Mouse (Mus musculus) testis, adult 2 months (tissue): ENCODE measurements around the gene Hist1h2ag. TPM values are rescaled to one million over a fixed set of nuclear protein-coding genes. Genes with fewer than 3 reads are reported as not detected.
A peak's percentile ranks its signal among the peaks of the same experiment; 100 is the strongest.
"Not testable (repeated sequence)": the region's sequence is repeated elsewhere in the genome, so short reads cannot be mapped to it uniquely, and the experiment has no call there.

Experiments
- H3K27ac ChIP-seq: fragments of 200-500 bp; 2 replicates; pipeline ENCODE4 v1.5.1; 2012; ENCODE audit warnings: low read depth, low read length; ENCODE audit not compliant: control insufficient read depth, insufficient read depth
- H3K27me3 ChIP-seq: fragments of 200-500 bp; 2 replicates; pipeline ENCODE4 v1.6.1; 2012; ENCODE audit warnings: mild to moderate bottlenecking, low read length, moderate library complexity; ENCODE audit not compliant: control insufficient read depth, insufficient read depth
- H3K36me3 ChIP-seq: fragments of 200-500 bp; 2 replicates; pipeline ENCODE4 v1.6.1; 2012; ENCODE audit warnings: mild to moderate bottlenecking, low read length; ENCODE audit not compliant: control insufficient read depth, insufficient read depth
- H3K4me1 ChIP-seq: fragments of 200-500 bp; 2 replicates; pipeline ENCODE4 v1.6.1; 2012; ENCODE audit warnings: low read length; ENCODE audit not compliant: control insufficient read depth, insufficient read depth
- H3K4me3 ChIP-seq: fragments of 200-500 bp; 2 replicates; pipeline ENCODE4 v1.5.1; 2012; ENCODE audit warnings: low read depth, mild to moderate bottlenecking, low read length, moderate library complexity, mixed read lengths; ENCODE audit not compliant: control insufficient read depth
- CTCF ChIP-seq: fragments of 200-500 bp; IDR thresholded peaks from 2 replicates; pipeline ENCODE4 v1.5.1; 2012; ENCODE audit warnings: low read depth, mild to moderate bottlenecking, inconsistent platforms, low read length, moderate library complexity; ENCODE audit not compliant: control insufficient read depth, insufficient read depth, insufficient replicate concordance
- POLR2A ChIP-seq: fragments of 200-500 bp; IDR thresholded peaks from 2 replicates; pipeline ENCODE4 v1.6.1; 2012; ENCODE audit warnings: low read depth, mild to moderate bottlenecking, inconsistent platforms, low read length, moderate library complexity; ENCODE audit not compliant: control insufficient read depth
- polyA plus RNA-seq: library from polyadenylated mRNA; depleted of rRNA; stranded (reverse); fragments of >200 nt; gene quantifications from 2 replicates; pipeline ENCODE4 v1.2.3, GENCODE M21; 2012

The Hist1h2ag gene
- polyA plus RNA-seq, 1 experiment, result 4.8 TPM

DNA sequence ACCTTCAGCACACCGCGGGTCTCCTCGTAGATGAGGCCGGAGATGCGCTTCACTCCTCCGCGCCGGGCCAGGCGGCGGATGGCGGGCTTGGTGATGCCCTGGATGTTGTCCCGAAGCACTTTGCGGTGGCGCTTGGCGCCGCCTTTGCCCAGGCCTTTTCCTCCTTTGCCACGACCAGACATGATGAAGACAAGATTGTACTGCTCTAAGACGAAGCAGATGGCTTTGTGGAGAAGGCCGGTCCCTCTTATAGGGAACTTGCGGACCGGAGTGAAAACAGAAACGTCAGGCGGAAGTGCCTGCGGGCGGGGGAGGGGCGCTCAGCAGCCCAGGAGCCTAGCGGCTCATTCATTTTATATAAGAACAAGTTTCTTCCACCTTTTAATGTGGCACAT lies 1.6 kb downstream of the Hist1h2ag start, which contains the start of gene Hist1h4i:
Hist1h4i (minus strand) TSS at position 221 of the 395 bp plus-strand sequence.
- Histone ChIP-seq H3K4me3 (peak within 1 kb of the TSS; percentile 77), H3K27ac (peak within 1 kb of the TSS; percentile 89)
- H3K36me3 ChIP-seq, H3K4me1 ChIP-seq, H3K27me3 ChIP-seq: not testable (repeated sequence)
- peak; percentile 83 for TF ChIP-seq POLR2A

DNA sequence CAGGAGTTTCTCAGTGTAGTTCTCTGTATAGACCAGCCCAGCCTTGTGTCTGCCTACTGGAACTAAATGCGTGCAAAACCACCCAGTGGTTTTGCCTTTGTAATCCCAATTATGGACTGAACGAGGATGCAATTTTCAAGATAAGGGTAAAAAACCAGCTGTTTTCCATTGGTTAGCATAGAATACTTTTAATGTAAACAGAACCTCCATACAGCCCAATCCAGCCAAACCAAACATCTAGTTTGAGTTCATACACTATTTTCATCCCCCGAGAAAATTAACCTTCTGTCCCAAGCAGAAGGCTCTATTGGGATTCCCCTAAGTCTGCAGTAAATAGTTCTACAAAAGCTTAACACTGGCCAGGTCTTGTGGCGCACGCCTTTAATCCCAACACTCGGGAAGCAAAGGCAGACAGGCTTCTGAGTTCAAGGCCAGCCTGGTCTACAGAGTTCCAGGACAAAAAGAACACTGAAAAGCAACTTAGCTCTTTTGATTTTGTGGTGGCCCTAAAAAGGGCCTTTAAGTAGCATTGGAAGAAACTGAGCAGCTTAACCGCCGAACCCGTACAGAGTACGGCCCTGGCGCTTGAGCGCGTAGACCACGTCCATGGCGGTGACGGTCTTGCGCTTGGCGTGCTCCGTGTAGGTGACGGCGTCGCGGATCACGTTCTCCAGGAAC lies 2.1 kb downstream of the Hist1h2ag start:
- Histone ChIP-seq H3K4me3 (peak overlapping the region; percentile 8), H3K27ac (peak overlapping the region; percentile 65), H3K36me3 (no peaks in the 10 kb centered on the region), H3K4me1 (peaks cover 4% of the 10 kb centered on the region), H3K27me3 (no peaks in the 10 kb centered on the region)
- no peak for TF ChIP-seq CTCF
- TF ChIP-seq POLR2A, result no peak

- H3K4me1 ChIP-seq, result peaks cover 4% of the 10 kb centered on the region
- H3K27ac ChIP-seq, result no peak overlapping the region
- H3K36me3 ChIP-seq, result no peaks in the 10 kb centered on the region
- TF ChIP-seq CTCF (no peak), POLR2A (no peak)
- no peaks in the 10 kb centered on the region for H3K27me3 ChIP-seq
- H3K4me3 ChIP-seq, result no peak overlapping the region
Observed at GRCm38 (mm10) chr13:22039951-22040463, 2.7 kb downstream of the Hist1h2ag start.

DNA sequence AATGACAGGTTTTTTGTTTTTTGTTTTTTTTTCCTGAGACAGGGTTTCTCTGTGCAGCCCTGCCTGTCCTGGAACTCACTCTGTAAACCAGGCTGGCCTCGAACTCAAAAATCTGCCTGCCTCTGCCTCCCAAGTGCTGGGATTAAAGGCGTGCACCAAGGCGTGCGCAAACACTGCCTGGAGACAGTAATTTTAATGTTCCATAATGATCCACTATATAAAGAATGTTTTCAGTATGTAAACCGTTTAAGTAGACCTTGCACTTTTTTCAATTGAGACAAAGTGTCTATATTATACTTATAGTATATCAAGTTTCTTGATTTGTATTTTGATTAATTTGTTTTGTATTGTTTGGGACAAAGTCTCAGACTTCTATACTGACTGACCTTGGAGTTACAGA lies 3.4 kb downstream of the Hist1h2ag start:
- H3K27me3 ChIP-seq, result no peaks in the 10 kb centered on the region
- no peaks in the 10 kb centered on the region for H3K36me3 ChIP-seq
- no peak overlapping the region for H3K27ac ChIP-seq
- no peak for TF ChIP-seq CTCF
- no peak for TF ChIP-seq POLR2A
- peaks cover 4% of the 10 kb centered on the region for H3K4me1 ChIP-seq
- H3K4me3 ChIP-seq, result no peak overlapping the region

- TF ChIP-seq CTCF, result no peak
- TF ChIP-seq POLR2A, result no peak
- Histone ChIP-seq H3K4me3 (no peak overlapping the region), H3K27ac (no peak overlapping the region), H3K4me1 (peaks cover 4% of the 10 kb centered on the region), H3K36me3 (no peaks in the 10 kb centered on the region), H3K27me3 (no peaks in the 10 kb centered on the region)
Observed at GRCm38 (mm10) chr13:22037415-22037814, 5.3 kb downstream of the Hist1h2ag start.

GRCm38 (mm10) chr13:22036986-22037385 lies 5.8 kb downstream of the Hist1h2ag start:
- TF ChIP-seq POLR2A, result no peak
- TF ChIP-seq CTCF, result no peak
- Histone ChIP-seq H3K4me1 (peaks cover 4% of the 10 kb centered on the region), H3K4me3 (no peak overlapping the region)

GRCm38 (mm10) chr13:22036149-22036956 lies 6.4 kb downstream of the Hist1h2ag start:
- Histone ChIP-seq H3K4me3 (peak overlapping the region; percentile 18; the same call in 1 of the 2 replicates), H3K27ac (peak overlapping the region; percentile 53; the same call in 1 of the 2 replicates), H3K36me3 (no peaks in the 10 kb centered on the region), H3K27me3 (no peaks in the 10 kb centered on the region), H3K4me1 (peaks cover 4% of the 10 kb centered on the region)
- TF ChIP-seq CTCF (no peak), POLR2A (no peak)

More at GRCm38 (mm10) chr13:22036986-22037385, 5.8 kb downstream of the Hist1h2ag start:
- Histone ChIP-seq H3K27ac (peak overlapping the region; percentile 36; the same call in 1 of the 2 replicates), H3K27me3 (no peaks in the 10 kb centered on the region), H3K36me3 (no peaks in the 10 kb centered on the region)

DNA sequence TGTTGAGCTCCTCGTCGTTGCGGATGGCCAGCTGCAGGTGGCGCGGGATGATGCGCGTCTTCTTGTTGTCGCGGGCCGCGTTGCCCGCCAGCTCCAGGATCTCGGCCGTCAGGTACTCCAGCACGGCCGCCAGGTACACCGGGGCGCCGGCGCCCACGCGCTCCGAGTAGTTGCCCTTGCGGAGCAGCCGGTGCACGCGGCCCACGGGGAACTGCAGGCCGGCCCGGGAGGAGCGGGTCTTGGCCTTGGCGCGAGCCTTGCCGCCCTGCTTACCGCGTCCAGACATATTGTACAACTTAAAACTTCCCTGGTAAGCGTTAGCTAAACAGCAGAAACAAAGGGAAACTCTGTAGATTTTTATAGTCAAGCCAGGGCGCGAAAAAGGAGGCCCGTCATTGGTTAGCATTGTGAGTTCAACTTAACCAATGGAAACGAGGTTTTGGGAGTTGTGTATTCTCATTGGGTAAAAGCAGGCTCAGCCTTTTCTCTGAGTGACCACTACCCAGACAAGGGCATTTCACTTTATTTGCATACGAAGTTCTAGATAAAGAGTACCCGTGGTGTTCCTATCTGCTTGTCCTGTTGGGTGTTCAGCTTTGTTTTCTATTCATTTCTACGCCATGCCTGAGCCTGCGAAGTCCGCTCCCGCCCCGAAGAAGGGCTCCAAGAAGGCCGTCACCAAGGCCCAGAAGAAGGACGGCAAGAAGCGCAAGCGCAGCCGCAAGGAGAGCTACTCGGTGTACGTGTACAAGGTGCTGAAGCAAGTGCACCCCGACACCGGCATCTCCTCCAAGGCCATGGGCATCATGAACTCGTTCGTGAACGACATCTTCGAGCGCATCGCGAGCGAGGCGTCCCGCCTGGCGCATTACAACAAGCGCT lies 7.2 kb downstream of the Hist1h2ag start, which contains the start of the genes Hist1h2ah and Hist1h2bk:
Hist1h2ah (minus strand) TSS at position 302 of the 882 bp plus-strand sequence.
Hist1h2bk (plus strand) TSS at position 604 of the 882 bp plus-strand sequence.
- not testable (repeated sequence) for H3K27me3 ChIP-seq, H3K36me3 ChIP-seq, H3K4me1 ChIP-seq
- Histone ChIP-seq H3K27ac (peak within 1 kb of the TSS; percentile 58), H3K4me3 (peak within 1 kb of the TSS; percentile 59)
